Mouse (Mus musculus) forebrain, embryonic 14.5 days (tissue): ENCODE results near the gene Apbb2. TPM values are rescaled to one million over a fixed set of nuclear protein-coding genes. Genes with fewer than 3 reads are reported as not detected.

Source experiments
- ATAC-seq: fragments of 200-750 bp; cut with Nextera tagmentation; 2 replicates; pipeline ENCODE4 v1.8.0; 2017; ENCODE audit warnings: mild to moderate bottlenecking, moderate library complexity
- DNase-seq: peaks from one replicate; pipeline ENCODE4 v3.0.0-alpha.2; 2015; ENCODE audit warnings: low spot score
- H3K27ac ChIP-seq: fragments of 300-500 bp; sonication (generic); 2 replicates; pipeline ENCODE4 v1.5.1; 2014; ENCODE audit warnings: low read depth, mild to moderate bottlenecking, control low read depth, low read length, moderate library complexity
- H3K27me3 ChIP-seq: fragments of 300-500 bp; sonication (generic); replicated peaks from 2 replicates; pipeline ENCODE4 v1.6.1; 2014; ENCODE audit warnings: low read length, control low read depth, mixed read lengths; ENCODE audit not compliant: control insufficient read depth, insufficient read depth
- H3K36me3 ChIP-seq: fragments of 300-500 bp; sonication (generic); 2 replicates; pipeline ENCODE4 v1.6.1; 2014; ENCODE audit warnings: low read length, control low read depth; ENCODE audit not compliant: control insufficient read depth, insufficient read depth
- H3K4me1 ChIP-seq: fragments of 300-500 bp; sonication (generic); 2 replicates; pipeline ENCODE4 v1.6.1; 2014; ENCODE audit warnings: antibody characterized with exemption, low read length, control low read depth; ENCODE audit not compliant: control insufficient read depth, insufficient read depth
- H3K4me2 ChIP-seq: fragments of 300-500 bp; sonication (generic); 2 replicates; pipeline ENCODE4 v1.6.1; 2014; ENCODE audit warnings: mild to moderate bottlenecking, control low read depth, low read length
- H3K4me3 ChIP-seq: fragments of 300-500 bp; sonication (generic); 2 replicates; pipeline ENCODE4 v1.5.1; 2014; ENCODE audit warnings: low read depth, low read length, control low read depth
- H3K9ac ChIP-seq: fragments of 300-500 bp; sonication (generic); 2 replicates; pipeline ENCODE4 v1.6.1; 2014; ENCODE audit warnings: mild to moderate bottlenecking, low read length, control low read depth, moderate library complexity
- H3K9me3 ChIP-seq: fragments of 300-500 bp; sonication (generic); replicated peaks from 2 replicates; pipeline ENCODE4 v1.6.1; 2016; ENCODE audit warnings: low read length, control low read depth, mixed read lengths; ENCODE audit not compliant: control insufficient read depth
- WGBS: fragments of 180-500 bp; shearing (Covaris S2); extraction: QIAGEN DNeasy Blood & Tissue Kit; methylation state at CpG from one replicate; pipeline ENCODE4 v1.1.7; 2014; 5-methylcytosine and 5-hydroxymethylcytosine counted together
- polyA plus RNA-seq: library from polyadenylated mRNA; unstranded; fragments of >200 nt; fragmentation: Nextera tagmentation; extraction: Ambion mirVana; gene quantifications from 2 replicates; pipeline ENCODE4 v1.2.1, GENCODE M21; 2014

The Apbb2 gene
- polyA plus RNA-seq, 1 experiment from 2014 or later, result 60.6 TPM

DNA sequence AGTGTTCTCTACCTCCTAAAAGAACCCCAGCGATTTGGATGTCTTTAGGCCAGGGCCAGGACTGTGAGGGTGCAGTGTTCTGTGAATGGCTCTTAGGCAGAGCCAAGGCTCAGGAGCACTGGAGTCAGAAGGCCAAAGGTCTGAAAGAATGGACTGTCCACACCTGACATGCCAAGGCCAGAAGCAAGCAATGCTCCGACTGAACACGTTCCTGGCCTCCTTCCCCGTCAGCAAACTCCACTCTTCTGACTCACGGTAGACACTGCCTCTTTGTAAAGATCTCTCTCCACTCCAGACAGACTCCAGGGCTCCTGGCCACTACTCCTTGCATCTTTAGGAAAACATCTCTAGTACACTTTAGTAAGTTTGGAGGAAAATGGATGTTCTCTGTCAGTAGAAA, 163.3 kb downstream of the Apbb2 start:
- H3K27ac ChIP-seq, result no peak overlapping the region
- no peaks in the 10 kb centered on the region for H3K27me3 ChIP-seq
- H3K4me2 ChIP-seq, result no peak overlapping the region
- H3K9ac ChIP-seq, result no peak overlapping the region
- no peak for DNase-seq
- H3K4me3 ChIP-seq, result no peak overlapping the region
- no peaks in the 10 kb centered on the region for H3K36me3 ChIP-seq
- WGBS, result 92% methylated on average over 5 of the region's 5 CpGs
- H3K9me3 ChIP-seq, result no peaks in the 10 kb centered on the region
- H3K4me1 ChIP-seq, result no peaks in the 10 kb centered on the region
- ATAC-seq, result no peak

GRCm38 (mm10) chr5:66454826-66455225, 163.8 kb downstream of the Apbb2 start:
- H3K27me3 ChIP-seq, result no peaks in the 10 kb centered on the region
- DNase-seq (no peak), ATAC-seq (no peak)
- no peaks in the 10 kb centered on the region for H3K4me1 ChIP-seq
- no peaks in the 10 kb centered on the region for H3K36me3 ChIP-seq
- no peak overlapping the region for H3K27ac ChIP-seq
- WGBS, result 92% methylated on average over 4 of the region's 4 CpGs
- H3K4me3 ChIP-seq, result no peak overlapping the region
- no peak overlapping the region for H3K4me2 ChIP-seq
- H3K9me3 ChIP-seq, result no peaks in the 10 kb centered on the region
- H3K9ac ChIP-seq, result no peak overlapping the region

DNA sequence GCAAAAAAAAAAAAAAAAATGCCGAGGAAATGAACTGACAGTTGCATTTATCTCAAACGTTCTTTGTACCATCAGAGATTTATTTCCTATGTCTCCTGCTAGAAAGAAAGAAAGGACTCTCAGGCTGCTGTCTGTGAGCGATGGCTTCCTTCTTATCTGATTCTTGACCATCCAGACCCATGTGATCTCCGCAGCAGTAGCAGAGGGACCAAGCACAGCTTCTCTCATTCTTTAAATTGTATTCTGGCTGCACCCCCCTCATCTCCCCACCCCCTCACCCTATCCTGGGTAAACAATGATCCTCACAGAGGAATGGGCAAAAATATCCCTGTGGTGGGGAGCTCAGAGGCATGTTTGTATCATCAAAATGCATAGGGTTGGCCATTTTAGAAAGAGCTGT, 165.5 kb downstream of the Apbb2 start:
- DNase-seq (no peak), ATAC-seq (no peak)
- Histone ChIP-seq H3K4me2 (no peak overlapping the region), H3K9me3 (no peaks in the 10 kb centered on the region), H3K9ac (no peak overlapping the region), H3K4me1 (no peaks in the 10 kb centered on the region), H3K4me3 (no peak overlapping the region), H3K27ac (no peak overlapping the region), H3K27me3 (no peaks in the 10 kb centered on the region), H3K36me3 (no peaks in the 10 kb centered on the region)
- 85% methylated on average over 4 of the region's 4 CpGs for WGBS

- no peak overlapping the region for H3K27ac ChIP-seq
- H3K4me2 ChIP-seq, result no peak overlapping the region
- H3K27me3 ChIP-seq, result no peaks in the 10 kb centered on the region
- no peaks in the 10 kb centered on the region for H3K36me3 ChIP-seq
- H3K4me1 ChIP-seq, result no peaks in the 10 kb centered on the region
- no peak overlapping the region for H3K9ac ChIP-seq
- DNase-seq (no peak), ATAC-seq (no peak)
- no peaks in the 10 kb centered on the region for H3K9me3 ChIP-seq
- no peak overlapping the region for H3K4me3 ChIP-seq
- 90% methylated on average over 5 of the region's 5 CpGs for WGBS
These were observed 167.0 kb downstream of the Apbb2 start for GRCm38 (mm10) chr5:66451561-66451960.

DNA sequence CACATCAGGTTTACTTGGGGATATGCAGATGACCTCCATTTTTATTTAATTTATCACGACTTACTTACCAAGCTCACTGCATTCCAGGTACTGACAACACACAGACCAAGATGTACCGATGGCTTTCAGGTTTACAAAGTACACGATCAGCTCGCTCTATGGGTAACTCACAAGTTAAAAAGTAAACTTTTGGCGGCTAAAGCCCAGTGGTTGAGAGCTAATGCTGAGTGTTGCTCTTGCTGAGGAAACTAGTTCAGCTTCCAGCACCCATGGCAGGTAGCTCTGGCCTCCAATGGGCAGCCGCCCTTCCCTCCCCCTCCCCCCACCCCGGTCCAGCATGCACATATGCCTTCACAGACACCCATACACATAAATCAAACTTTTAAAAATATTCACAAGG, 173.1 kb downstream of the Apbb2 start:
- H3K9me3 ChIP-seq, result no peaks in the 10 kb centered on the region
- DNase-seq, result no peak
- H3K36me3 ChIP-seq, result no peaks in the 10 kb centered on the region
- H3K27ac ChIP-seq, result no peak overlapping the region
- H3K4me2 ChIP-seq, result no peak overlapping the region
- H3K4me1 ChIP-seq, result no peaks in the 10 kb centered on the region
- ATAC-seq, result no peak
- 96% methylated on average over 7 of the region's 7 CpGs for WGBS
- H3K9ac ChIP-seq, result no peak overlapping the region
- no peaks in the 10 kb centered on the region for H3K27me3 ChIP-seq
- H3K4me3 ChIP-seq, result no peak overlapping the region

GRCm38 (mm10) chr5:66442260-66442659, 176.3 kb downstream of the Apbb2 start:
- no peak overlapping the region for H3K4me3 ChIP-seq
- H3K36me3 ChIP-seq, result no peaks in the 10 kb centered on the region
- no peak overlapping the region for H3K27ac ChIP-seq
- WGBS, result 84% methylated on average over 7 of the region's 7 CpGs
- no peak overlapping the region for H3K4me2 ChIP-seq
- ATAC-seq (no peak), DNase-seq (no peak)
- no peaks in the 10 kb centered on the region for H3K9me3 ChIP-seq
- no peaks in the 10 kb centered on the region for H3K27me3 ChIP-seq
- no peak overlapping the region for H3K9ac ChIP-seq
- no peaks in the 10 kb centered on the region for H3K4me1 ChIP-seq

DNA sequence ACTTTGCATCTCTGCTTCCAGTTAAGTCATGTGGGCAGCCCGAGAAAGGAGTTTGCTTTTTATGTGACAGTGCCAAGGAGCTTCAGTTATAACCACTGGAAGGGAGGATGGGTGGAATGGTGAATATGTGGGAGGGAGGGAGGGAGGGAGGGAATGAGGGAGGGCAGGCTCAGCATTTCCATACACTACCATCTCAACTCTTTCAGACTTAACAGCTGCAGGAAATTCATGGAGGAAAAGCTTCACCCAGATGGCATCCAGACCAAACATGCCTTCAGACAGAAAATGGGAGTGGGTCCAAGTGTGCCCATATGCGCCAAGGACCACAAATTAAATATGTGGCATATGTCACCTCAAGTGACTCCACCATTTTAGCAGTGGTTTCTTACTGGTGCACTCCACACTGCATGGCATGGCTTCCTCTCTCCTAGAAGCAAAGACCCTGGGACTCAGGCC, 181.8 kb downstream of the Apbb2 start:
- no peaks in the 10 kb centered on the region for H3K27me3 ChIP-seq
- WGBS, result 64% methylated on average over 2 of the region's 2 CpGs
- ATAC-seq, result peak; percentile 67; the same call in 1 of the 2 replicates

GRCm38 (mm10) chr5:66435158-66435557, 183.4 kb downstream of the Apbb2 start:
- DNase-seq, result no peak
- no peaks in the 10 kb centered on the region for H3K4me1 ChIP-seq
- no peaks in the 10 kb centered on the region for H3K36me3 ChIP-seq
- no peak overlapping the region for H3K4me2 ChIP-seq
- H3K9me3 ChIP-seq, result no peaks in the 10 kb centered on the region
- no peaks in the 10 kb centered on the region for H3K27me3 ChIP-seq
- H3K4me3 ChIP-seq, result no peak overlapping the region
- no peak overlapping the region for H3K27ac ChIP-seq
- ATAC-seq, result no peak
- WGBS, result 96% methylated on average over 4 of the region's 4 CpGs
- H3K9ac ChIP-seq, result no peak overlapping the region

More for the DNA sequence above, 181.8 kb downstream of the Apbb2 start:
- no peaks in the 10 kb centered on the region for H3K9me3 ChIP-seq
- H3K27ac ChIP-seq, result no peak overlapping the region
- peak; percentile 62 for DNase-seq
- no peaks in the 10 kb centered on the region for H3K4me1 ChIP-seq
- H3K4me2 ChIP-seq, result no peak overlapping the region
- H3K4me3 ChIP-seq, result no peak overlapping the region
- H3K36me3 ChIP-seq, result no peaks in the 10 kb centered on the region
- H3K9ac ChIP-seq, result no peak overlapping the region

GRCm38 (mm10) chr5:66429076-66429475, 189.5 kb downstream of the Apbb2 start:
- Histone ChIP-seq H3K9ac (no peak overlapping the region), H3K9me3 (no peaks in the 10 kb centered on the region), H3K4me1 (peaks cover 2% of the 10 kb centered on the region; the same call in 1 of the 2 replicates), H3K27me3 (no peaks in the 10 kb centered on the region), H3K36me3 (no peaks in the 10 kb centered on the region), H3K27ac (no peak overlapping the region), H3K4me2 (no peak overlapping the region), H3K4me3 (no peak overlapping the region)
- 92% methylated on average over 2 of the region's 2 CpGs for WGBS
- DNase-seq, result no peak
- ATAC-seq, result no peak
